Mouse (Mus musculus) cortical plate, adult 2 months (tissue): ENCODE results near the gene Vegfa.

Experiments used
- CTCF ChIP-seq: fragments of 200-500 bp; IDR thresholded peaks from 2 replicates; pipeline ENCODE4 v1.5.1; 2011; ENCODE audit warnings: mild to moderate bottlenecking, control low read depth, low read length; ENCODE audit not compliant: insufficient read depth; ENCODE audit errors: extremely low read depth
- POLR2A ChIP-seq: fragments of 200-500 bp; IDR thresholded peaks from 2 replicates; pipeline ENCODE4 v1.6.1; 2011; ENCODE audit warnings: mild to moderate bottlenecking, low read length, control low read depth; ENCODE audit not compliant: insufficient read depth; ENCODE audit errors: extremely low read depth

- TF ChIP-seq CTCF (no peak), POLR2A (no peak)
Observed at GRCm38 (mm10) chr17:46030323-46030730, 1.8 kb downstream of the Vegfa start.
